Mouse (Mus musculus) stomach, embryonic 15.5 days (tissue): ENCODE data around the gene Spon1. TPM values are rescaled to one million over a fixed set of nuclear protein-coding genes. Genes with fewer than 3 reads are reported as not detected.

ENCODE experiments used
- ATAC-seq: fragments of 200-750 bp; cut with Nextera tagmentation; 2 replicates; pipeline ENCODE4 v1.8.0; 2017; ENCODE audit warnings: low read depth, moderate number of reproducible peaks, moderate TSS enrichment; ENCODE audit not compliant: insufficient read depth, low FRiP score
- H3K27ac ChIP-seq: fragments of 300-500 bp; sonication (generic); 2 replicates; pipeline ENCODE4 v1.5.1; 2015; ENCODE audit warnings: mild to moderate bottlenecking, inconsistent platforms
- H3K27me3 ChIP-seq: fragments of 300-500 bp; sonication (generic); replicated peaks from 2 replicates; pipeline ENCODE4 v1.6.1; 2015; ENCODE audit warnings: inconsistent platforms
- H3K36me3 ChIP-seq: fragments of 300-500 bp; sonication (generic); 2 replicates; pipeline ENCODE4 v1.6.1; 2015; ENCODE audit warnings: inconsistent platforms
- H3K4me1 ChIP-seq: fragments of 300-500 bp; sonication (generic); 2 replicates; pipeline ENCODE4 v1.6.1; 2015; ENCODE audit warnings: inconsistent platforms
- H3K4me2 ChIP-seq: fragments of 300-500 bp; sonication (generic); 2 replicates; pipeline ENCODE4 v1.6.1; 2015; ENCODE audit warnings: mild to moderate bottlenecking, inconsistent platforms
- H3K4me3 ChIP-seq: fragments of 300-500 bp; sonication (generic); replicated peaks from 2 replicates; pipeline ENCODE4 v1.5.1; 2015; ENCODE audit warnings: inconsistent platforms
- H3K9ac ChIP-seq: fragments of 300-500 bp; sonication (generic); 2 replicates; pipeline ENCODE4 v1.6.1; 2015; ENCODE audit warnings: inconsistent platforms
- H3K9me3 ChIP-seq: fragments of 300-500 bp; sonication (generic); 2 replicates; pipeline ENCODE4 v1.6.1; 2016; ENCODE audit warnings: inconsistent platforms
- WGBS: fragments of 180-500 bp; shearing (Covaris S2); methylation state at CpG from one replicate; pipeline ENCODE4 v1.1.7; 2015; 5-methylcytosine and 5-hydroxymethylcytosine counted together
- polyA plus RNA-seq: library from polyadenylated mRNA; unstranded; fragments of >200 nt; fragmentation: Nextera tagmentation; extraction: Ambion mirVana; gene quantifications from 2 replicates; pipeline ENCODE4 v1.2.1, GENCODE M21; 2015

The Spon1 gene
- polyA plus RNA-seq, 1 experiment from 2014 or later: 17.1 TPM

- H3K27me3 ChIP-seq: no peaks in the 10 kb centered on the region
- no peaks in the 10 kb centered on the region for H3K4me1 ChIP-seq
- WGBS: 13% methylated on average over 1 of the region's 1 CpGs
- H3K36me3 ChIP-seq: no peaks in the 10 kb centered on the region
- no peak overlapping the region for H3K9ac ChIP-seq
- no peak overlapping the region for H3K27ac ChIP-seq
- no peak overlapping the region for H3K4me2 ChIP-seq
- no peak overlapping the region for H3K4me3 ChIP-seq
- no peaks in the 10 kb centered on the region for H3K9me3 ChIP-seq
- ATAC-seq: no peak; the same call in 1 of the 2 replicates
These were observed 6.6 kb upstream of the Spon1 start for GRCm38 (mm10) chr7:113759212-113759611.

DNA sequence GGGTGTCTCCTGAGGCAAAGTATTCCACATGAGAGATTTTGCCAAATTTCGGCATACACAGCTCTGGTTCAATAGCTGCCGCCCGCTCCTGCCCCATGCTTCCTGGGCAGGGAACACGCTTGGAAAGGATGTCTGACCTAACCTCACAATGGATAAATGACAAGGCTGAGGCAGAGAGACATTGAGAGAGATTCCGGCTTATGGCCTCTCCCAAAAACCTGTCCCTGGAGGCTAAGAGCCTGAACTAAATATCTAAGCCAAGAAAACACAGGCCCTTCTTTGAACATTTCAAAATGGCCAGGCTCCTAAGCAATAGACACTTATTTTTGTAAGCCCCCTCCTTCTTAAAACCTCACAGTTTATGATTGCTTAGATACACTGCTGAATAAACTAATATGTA lies 665 bp upstream of the Spon1 start:
- no peak overlapping the region for H3K4me3 ChIP-seq
- H3K9me3 ChIP-seq: no peaks in the 10 kb centered on the region
- WGBS: 92% methylated on average over 5 of the region's 5 CpGs
- peaks cover 27% of the 10 kb centered on the region for H3K27me3 ChIP-seq
- peaks cover 14% of the 10 kb centered on the region for H3K4me1 ChIP-seq
- H3K36me3 ChIP-seq: no peaks in the 10 kb centered on the region
- H3K27ac ChIP-seq: no peak overlapping the region
- H3K9ac ChIP-seq: no peak overlapping the region
- H3K4me2 ChIP-seq: no peak overlapping the region
- ATAC-seq: no peak

GRCm38 (mm10) chr7:113766498-113766941 lies 722 bp downstream of the Spon1 start:
- WGBS: 2% methylated on average over 27 of the region's 27 CpGs
- Histone ChIP-seq H3K27ac (no peak overlapping the region), H3K4me1 (peaks cover 14% of the 10 kb centered on the region), H3K9me3 (no peaks in the 10 kb centered on the region), H3K9ac (peak overlapping the region; percentile 35; the same call in 1 of the 2 replicates), H3K4me3 (peak overlapping the region; percentile 53), H3K4me2 (peak overlapping the region; percentile 94), H3K27me3 (peaks cover 27% of the 10 kb centered on the region), H3K36me3 (no peaks in the 10 kb centered on the region)
- peak; percentile 23; the same call in 1 of the 2 replicates for ATAC-seq

GRCm38 (mm10) chr7:113767546-113767945 lies 1.7 kb downstream of the Spon1 start:
- peaks cover 14% of the 10 kb centered on the region for H3K4me1 ChIP-seq
- WGBS: 33% methylated on average over 6 of the region's 6 CpGs
- H3K9ac ChIP-seq: no peak overlapping the region
- no peaks in the 10 kb centered on the region for H3K36me3 ChIP-seq
- peaks cover 27% of the 10 kb centered on the region for H3K27me3 ChIP-seq
- 0 out of 2 replicates have a peak overlapping the region, but pooled peaks have one; percentile 53 for H3K4me3 ChIP-seq
- ATAC-seq: no peak
- H3K27ac ChIP-seq: no peak overlapping the region
- H3K4me2 ChIP-seq: peak overlapping the region; percentile 94; the same call in 1 of the 2 replicates
- no peaks in the 10 kb centered on the region for H3K9me3 ChIP-seq

DNA sequence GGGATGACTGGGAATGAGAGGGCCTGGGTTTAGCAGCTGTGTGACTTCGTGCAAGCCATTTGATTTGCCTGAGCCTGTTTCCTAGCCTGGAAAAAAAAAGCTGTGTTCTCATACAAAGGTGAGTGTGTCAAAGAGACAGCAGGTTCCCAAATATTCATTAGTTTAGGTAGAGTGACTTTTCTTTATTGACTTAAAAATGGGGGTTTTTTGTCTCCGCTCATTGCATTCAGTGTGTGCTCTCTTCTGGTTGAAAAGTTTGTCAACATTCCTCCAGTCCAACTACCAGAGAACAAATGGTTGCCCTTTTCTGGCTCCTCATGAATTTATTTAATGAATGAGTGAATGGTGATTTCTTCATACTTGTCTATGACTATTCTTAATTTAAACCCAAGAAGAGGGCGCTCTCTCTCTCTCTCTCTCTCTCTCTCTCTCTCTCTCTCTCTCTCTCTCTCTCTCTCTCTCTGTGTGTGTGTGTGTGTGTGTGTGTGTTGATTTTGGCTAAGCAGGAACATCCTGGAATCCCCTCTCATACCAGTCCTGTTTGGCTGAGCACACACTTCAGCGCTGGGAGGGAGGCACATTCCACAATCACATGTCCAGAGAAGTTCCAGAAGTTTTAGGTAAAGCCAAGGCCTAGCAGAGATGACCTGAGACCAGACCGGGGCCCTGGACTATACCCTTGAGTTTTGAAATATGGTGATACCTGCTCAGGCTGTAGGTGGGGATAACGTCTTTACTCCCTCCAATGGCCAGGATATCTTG lies 2.6 kb downstream of the Spon1 start:
- Histone ChIP-seq H3K4me2 (no peak overlapping the region; the same call in 1 of the 2 replicates), H3K9ac (no peak overlapping the region), H3K4me1 (peaks cover 14% of the 10 kb centered on the region), H3K27me3 (peaks cover 27% of the 10 kb centered on the region), H3K27ac (no peak overlapping the region), H3K36me3 (no peaks in the 10 kb centered on the region), H3K9me3 (no peaks in the 10 kb centered on the region), H3K4me3 (no peak overlapping the region)
- no peak for ATAC-seq
- 66% methylated on average over 6 of the region's 6 CpGs for WGBS

DNA sequence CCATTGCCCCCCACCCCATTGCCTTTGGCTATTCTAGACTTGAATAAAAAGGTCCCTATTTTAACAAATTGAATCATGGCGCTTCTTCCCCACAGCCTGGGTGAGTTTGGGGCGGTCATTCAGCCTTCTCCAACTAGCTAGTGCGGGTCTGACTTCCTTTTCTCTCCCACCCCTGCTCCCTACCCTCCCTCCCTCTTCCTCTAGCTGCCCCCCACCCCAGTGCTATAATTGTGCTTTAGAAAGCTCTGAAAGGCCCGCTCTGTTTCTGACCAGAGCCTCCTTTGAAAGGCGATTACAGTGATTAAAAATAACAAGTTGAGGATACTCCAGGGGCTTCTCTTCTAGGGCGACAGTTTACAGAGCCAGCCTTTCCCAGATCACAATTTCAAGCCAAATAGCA lies 3.5 kb downstream of the Spon1 start:
- ATAC-seq: no peak
- H3K4me2 ChIP-seq: no peak overlapping the region
- peaks cover 14% of the 10 kb centered on the region for H3K4me1 ChIP-seq
- H3K9me3 ChIP-seq: no peaks in the 10 kb centered on the region
- no peak overlapping the region for H3K4me3 ChIP-seq
- WGBS: 53% methylated on average over 6 of the region's 6 CpGs
- no peaks in the 10 kb centered on the region for H3K36me3 ChIP-seq
- H3K27me3 ChIP-seq: peaks cover 27% of the 10 kb centered on the region
- no peak overlapping the region for H3K9ac ChIP-seq
- H3K27ac ChIP-seq: no peak overlapping the region

GRCm38 (mm10) chr7:113772135-113772534 lies 6.3 kb downstream of the Spon1 start:
- no peaks in the 10 kb centered on the region for H3K36me3 ChIP-seq
- H3K9me3 ChIP-seq: no peaks in the 10 kb centered on the region
- WGBS: 88% methylated on average over 2 of the region's 2 CpGs
- no peak overlapping the region for H3K27ac ChIP-seq
- no peak overlapping the region for H3K4me2 ChIP-seq
- no peak overlapping the region for H3K9ac ChIP-seq
- H3K4me3 ChIP-seq: no peak overlapping the region
- peaks cover 1% of the 10 kb centered on the region; the same call in 1 of the 2 replicates for H3K4me1 ChIP-seq
- ATAC-seq: no peak
- peaks cover 8% of the 10 kb centered on the region; the same call in 1 of the 2 replicates for H3K27me3 ChIP-seq

DNA sequence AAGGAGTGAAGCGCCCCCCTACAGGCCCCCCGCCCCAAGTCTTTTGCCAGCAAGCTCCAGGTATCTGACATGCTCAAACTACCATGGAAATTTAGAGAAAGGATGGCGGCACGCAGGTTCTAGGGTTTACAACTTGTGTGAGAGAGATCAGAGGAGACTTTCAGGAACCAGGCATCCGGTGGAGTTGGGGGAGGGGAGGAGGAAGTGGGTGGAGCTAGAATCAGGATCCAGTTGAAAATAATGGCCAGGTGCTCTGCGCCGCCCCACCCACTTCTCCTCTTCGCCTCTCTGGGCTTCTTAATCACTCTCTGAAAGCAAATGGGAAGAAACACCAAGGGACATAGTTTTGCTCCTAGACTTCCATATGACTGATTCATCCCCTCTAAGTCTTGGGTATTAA lies 7.6 kb downstream of the Spon1 start:
- Histone ChIP-seq H3K36me3 (no peaks in the 10 kb centered on the region), H3K4me1 (no peaks in the 10 kb centered on the region), H3K27ac (no peak overlapping the region), H3K4me3 (no peak overlapping the region), H3K27me3 (no peaks in the 10 kb centered on the region), H3K4me2 (no peak overlapping the region), H3K9me3 (no peaks in the 10 kb centered on the region), H3K9ac (no peak overlapping the region)
- 43% methylated on average over 8 of the region's 8 CpGs for WGBS
- no peak for ATAC-seq

DNA sequence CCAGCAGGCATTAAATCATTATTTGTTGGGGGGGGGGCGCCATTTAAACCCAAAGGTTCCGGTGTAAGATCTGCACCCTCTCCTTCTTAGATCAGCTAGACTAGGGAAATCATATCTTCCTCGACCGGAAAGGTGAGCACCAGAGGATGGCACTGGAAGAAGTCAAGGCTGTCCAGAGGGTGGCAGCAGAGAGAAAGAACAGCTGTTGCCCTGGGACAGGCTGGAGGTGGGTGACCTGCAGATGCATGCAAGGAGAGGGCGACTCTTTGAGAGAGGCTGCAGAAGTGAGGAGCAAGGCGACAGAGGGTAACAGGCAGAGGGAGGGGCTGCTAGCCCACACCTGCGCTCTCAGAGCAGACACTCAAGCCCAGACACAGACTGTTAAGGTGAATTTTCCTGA lies 8.2 kb downstream of the Spon1 start:
- no peak overlapping the region for H3K4me2 ChIP-seq
- no peaks in the 10 kb centered on the region for H3K4me1 ChIP-seq
- ATAC-seq: no peak
- H3K27ac ChIP-seq: no peak overlapping the region
- no peak overlapping the region for H3K4me3 ChIP-seq
- H3K9ac ChIP-seq: no peak overlapping the region
- H3K27me3 ChIP-seq: no peaks in the 10 kb centered on the region
- H3K36me3 ChIP-seq: no peaks in the 10 kb centered on the region
- no peaks in the 10 kb centered on the region for H3K9me3 ChIP-seq
- WGBS: 17% methylated on average over 7 of the region's 7 CpGs

GRCm38 (mm10) chr7:113774906-113775305 lies 9.1 kb downstream of the Spon1 start:
- Histone ChIP-seq H3K27ac (no peak overlapping the region), H3K4me1 (no peaks in the 10 kb centered on the region), H3K4me2 (no peak overlapping the region), H3K9ac (no peak overlapping the region), H3K9me3 (no peaks in the 10 kb centered on the region), H3K36me3 (no peaks in the 10 kb centered on the region), H3K4me3 (no peak overlapping the region), H3K27me3 (no peaks in the 10 kb centered on the region)
- 55% methylated on average over 3 of the region's 3 CpGs for WGBS
- no peak for ATAC-seq

DNA sequence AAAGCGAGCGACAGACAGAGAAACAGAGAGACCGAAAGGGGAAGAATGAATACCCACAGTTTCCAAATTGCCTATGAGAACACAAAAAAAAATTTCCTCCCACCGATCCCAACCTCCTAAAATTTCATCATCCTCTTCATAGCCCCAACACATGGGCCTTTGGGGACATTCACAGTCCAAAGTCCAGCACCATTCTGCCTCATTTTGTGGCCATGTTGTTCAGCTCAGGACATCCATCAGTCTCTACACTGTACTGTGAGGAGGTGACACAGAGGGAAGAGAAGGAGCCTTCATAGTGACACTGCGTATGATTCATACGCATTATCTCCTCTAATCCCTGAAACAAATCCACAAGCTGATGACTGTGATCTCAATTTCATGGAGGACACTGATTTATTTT lies 12.7 kb downstream of the Spon1 start:
- Histone ChIP-seq H3K9ac (no peak overlapping the region), H3K27ac (no peak overlapping the region), H3K4me2 (no peak overlapping the region), H3K4me1 (no peaks in the 10 kb centered on the region), H3K36me3 (no peaks in the 10 kb centered on the region), H3K27me3 (no peaks in the 10 kb centered on the region), H3K9me3 (no peaks in the 10 kb centered on the region), H3K4me3 (no peak overlapping the region)
- 88% methylated on average over 6 of the region's 6 CpGs for WGBS
- no peak for ATAC-seq

DNA sequence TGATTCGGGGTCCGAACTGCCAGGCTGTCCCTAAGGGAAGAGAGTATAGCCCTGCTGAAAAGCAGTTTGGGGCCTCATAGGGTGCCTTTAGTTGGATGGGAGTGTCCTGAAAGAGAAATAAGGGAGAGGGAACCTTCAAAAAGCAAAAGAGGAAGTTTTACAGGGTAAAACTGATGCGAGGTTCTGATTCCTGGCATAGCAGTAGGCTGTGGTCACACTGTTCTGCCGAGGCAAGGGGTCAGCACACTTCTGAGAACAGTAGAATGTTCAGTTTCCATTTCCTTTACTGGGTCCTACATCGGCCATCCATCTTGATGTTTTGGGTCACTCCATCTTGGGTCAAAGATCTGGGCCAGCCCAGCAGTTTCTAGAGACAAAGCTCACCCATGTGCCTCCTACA lies 14.5 kb downstream of the Spon1 start:
- H3K9me3 ChIP-seq: no peaks in the 10 kb centered on the region
- H3K27me3 ChIP-seq: no peaks in the 10 kb centered on the region
- no peak overlapping the region for H3K4me3 ChIP-seq
- H3K4me1 ChIP-seq: no peaks in the 10 kb centered on the region
- no peak overlapping the region for H3K4me2 ChIP-seq
- no peak overlapping the region for H3K9ac ChIP-seq
- H3K27ac ChIP-seq: no peak overlapping the region
- no peak for ATAC-seq
- 80% methylated on average over 5 of the region's 5 CpGs for WGBS
- H3K36me3 ChIP-seq: no peaks in the 10 kb centered on the region
